Mouse (Mus musculus): ENCODE data around the gene Ndufv3.

- TF ChIP-seq CTCF (conservative IDR thresholded peaks at IDR 0.05; ENCODE audit: low read length): no peak
- TF ChIP-seq POU5F1 (IDR thresholded peaks at IDR 0.05; ENCODE audit: borderline replicate concordance, low read length): no peak
These were observed 44.3 kb downstream of the Ndufv3 start, which contains the start of gene Pknox1 for GRCm38 (mm10) chr17:31564015-31564857.

Measured in E14TG2a.4 (cell line).